Mouse (Mus musculus) embryonic facial prominence, embryonic 14.5 days (tissue): Measurements from ENCODE around the gene Oat. TPM values are rescaled to one million over a fixed set of nuclear protein-coding genes. Genes with fewer than 3 reads are reported as not detected.

Source experiments
- ATAC-seq: fragments of 200-750 bp; cut with Nextera tagmentation; 2 replicates; pipeline ENCODE4 v1.8.0; 2017; ENCODE audit warnings: low read depth, moderate number of reproducible peaks, moderate TSS enrichment
- DNase-seq: peaks from one replicate; pipeline ENCODE4 v3.0.0-alpha.2; 2015; ENCODE audit warnings: low spot score
- H3K27ac ChIP-seq: fragments of 300-500 bp; sonication (generic); replicated peaks from 2 replicates; pipeline ENCODE4 v1.5.1; 2014; ENCODE audit warnings: low read depth, mild to moderate bottlenecking, low read length, moderate library complexity
- H3K27me3 ChIP-seq: fragments of 300-500 bp; sonication (generic); replicated peaks from 2 replicates; pipeline ENCODE4 v1.6.1; 2014; ENCODE audit warnings: low read length; ENCODE audit not compliant: control insufficient read depth, insufficient read depth
- H3K36me3 ChIP-seq: fragments of 300-500 bp; sonication (generic); 2 replicates; pipeline ENCODE4 v1.6.1; 2014; ENCODE audit warnings: low read length, mixed read lengths; ENCODE audit not compliant: control insufficient read depth, insufficient read depth
- H3K4me1 ChIP-seq: fragments of 300-500 bp; sonication (generic); 2 replicates; pipeline ENCODE4 v1.6.1; 2014; ENCODE audit warnings: antibody characterized with exemption, low read length; ENCODE audit not compliant: control insufficient read depth, insufficient read depth
- H3K4me2 ChIP-seq: fragments of 300-500 bp; sonication (generic); 2 replicates; pipeline ENCODE4 v1.6.1; 2014; ENCODE audit warnings: low read depth, mild to moderate bottlenecking, low read length, moderate library complexity, mixed read lengths
- H3K4me3 ChIP-seq: fragments of 300-500 bp; sonication (generic); 2 replicates; pipeline ENCODE4 v1.5.1; 2014; ENCODE audit warnings: low read depth, mild to moderate bottlenecking, low read length
- H3K9ac ChIP-seq: fragments of 300-500 bp; sonication (generic); 2 replicates; pipeline ENCODE4 v1.6.1; 2014; ENCODE audit warnings: low read depth, mild to moderate bottlenecking, low read length, moderate library complexity, mixed read lengths
- H3K9me3 ChIP-seq: fragments of 300-500 bp; sonication (generic); 2 replicates; pipeline ENCODE4 v1.6.1; 2016; ENCODE audit warnings: low read length; ENCODE audit not compliant: control insufficient read depth
- WGBS: fragments of 180-500 bp; shearing (Covaris S2); extraction: QIAGEN DNeasy Blood & Tissue Kit; methylation state at CpG from one replicate; pipeline ENCODE4 v1.1.7; 2014; 5-methylcytosine and 5-hydroxymethylcytosine counted together
- polyA plus RNA-seq: library from polyadenylated mRNA; unstranded; fragments of >200 nt; fragmentation: Nextera tagmentation; extraction: Ambion mirVana; gene quantifications from 2 replicates; pipeline ENCODE4 v1.2.1, GENCODE M21; 2014

Gene Oat
- polyA plus RNA-seq, 1 experiment from 2014 or later = 268 TPM

GRCm38 (mm10) chr7:132597251-132598041 lies 21.2 kb upstream of the Oat start:
- Histone ChIP-seq H3K9me3 (no peaks in the 10 kb centered on the region), H3K4me1 (peaks cover 13% of the 10 kb centered on the region), H3K9ac (peak overlapping the region; percentile 28), H3K27me3 (peaks cover 78% of the 10 kb centered on the region), H3K4me2 (peak overlapping the region; percentile 89), H3K27ac (no peak overlapping the region), H3K4me3 (peak overlapping the region; percentile 48), H3K36me3 (no peaks in the 10 kb centered on the region)
- ATAC-seq (peak; percentile 44; the same call in 1 of the 2 replicates), DNase-seq (peak; percentile 44)
- WGBS = under 1% methylated on average over 46 of the region's 60 CpGs

DNA sequence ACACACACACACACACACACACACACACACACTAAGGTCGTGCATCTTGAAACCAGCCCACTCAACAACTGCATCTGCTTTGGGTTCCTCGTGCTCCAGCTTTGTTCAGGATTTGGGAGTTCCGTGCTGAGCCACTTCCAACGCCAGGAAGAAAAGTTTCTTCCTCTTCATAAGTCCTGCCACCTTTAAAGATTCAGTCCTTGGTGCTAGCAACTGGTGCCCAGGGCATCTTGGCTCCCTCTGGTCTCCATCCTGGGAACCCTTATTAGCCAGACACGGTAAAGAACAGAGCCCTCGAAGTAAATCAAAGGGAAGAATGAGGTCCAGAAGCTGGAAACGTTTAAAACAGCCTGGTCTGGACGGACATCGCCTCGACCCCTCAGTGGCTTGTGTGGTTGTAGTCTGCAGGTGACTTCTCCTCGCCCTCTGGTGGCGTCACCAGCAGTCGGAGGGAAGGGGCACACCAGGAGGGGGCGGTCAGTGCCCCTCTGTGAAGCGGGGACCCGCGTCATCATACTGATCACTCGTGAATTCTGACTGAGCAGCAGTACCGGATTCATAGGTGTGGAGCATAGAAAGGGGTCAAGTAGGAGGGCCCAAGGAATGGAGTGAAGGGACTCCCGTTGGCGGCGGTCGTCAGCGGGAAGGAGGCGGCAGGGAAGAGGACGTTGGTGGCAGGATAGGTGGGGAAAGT lies 20.5 kb upstream of the Oat start:
- H3K27ac ChIP-seq = no peak overlapping the region
- H3K9ac ChIP-seq = 0 out of 2 replicates have a peak overlapping the region, but pooled peaks have one; percentile 28
- peaks cover 13% of the 10 kb centered on the region for H3K4me1 ChIP-seq
- no peaks in the 10 kb centered on the region for H3K36me3 ChIP-seq
- H3K9me3 ChIP-seq = no peaks in the 10 kb centered on the region
- ATAC-seq = no peak
- peaks cover 70% of the 10 kb centered on the region for H3K27me3 ChIP-seq
- 10% methylated on average over 26 of the region's 26 CpGs for WGBS
- H3K4me3 ChIP-seq = peak overlapping the region; percentile 48
- H3K4me2 ChIP-seq = peak overlapping the region; percentile 89
- no peak for DNase-seq

DNA sequence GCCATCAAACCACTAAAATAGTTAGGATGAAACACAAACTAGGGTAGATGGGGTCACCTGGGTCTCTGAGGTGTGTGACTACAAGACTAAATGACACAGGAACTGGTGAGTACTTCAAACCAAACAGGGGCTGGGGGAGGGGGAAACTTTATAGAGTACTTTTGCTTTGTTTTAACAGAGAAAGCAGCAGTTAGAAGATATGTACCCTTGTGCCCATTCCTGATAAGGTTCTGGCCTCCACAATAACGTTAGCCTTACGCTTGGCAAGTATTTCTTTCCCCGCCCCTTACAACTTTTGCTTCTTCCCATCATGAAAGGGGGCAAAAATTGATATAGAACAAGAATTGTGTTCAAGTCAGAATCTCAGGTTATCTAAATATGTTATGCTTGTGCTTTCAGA lies 19.6 kb upstream of the Oat start:
- ATAC-seq = no peak
- no peak for DNase-seq
- Histone ChIP-seq H3K4me1 (peaks cover 13% of the 10 kb centered on the region), H3K9me3 (no peaks in the 10 kb centered on the region), H3K27me3 (peaks cover 61% of the 10 kb centered on the region), H3K9ac (no peak overlapping the region), H3K4me3 (no peak overlapping the region), H3K36me3 (no peaks in the 10 kb centered on the region), H3K27ac (no peak overlapping the region), H3K4me2 (no peak overlapping the region)
- WGBS = 84% methylated on average over 3 of the region's 3 CpGs

DNA sequence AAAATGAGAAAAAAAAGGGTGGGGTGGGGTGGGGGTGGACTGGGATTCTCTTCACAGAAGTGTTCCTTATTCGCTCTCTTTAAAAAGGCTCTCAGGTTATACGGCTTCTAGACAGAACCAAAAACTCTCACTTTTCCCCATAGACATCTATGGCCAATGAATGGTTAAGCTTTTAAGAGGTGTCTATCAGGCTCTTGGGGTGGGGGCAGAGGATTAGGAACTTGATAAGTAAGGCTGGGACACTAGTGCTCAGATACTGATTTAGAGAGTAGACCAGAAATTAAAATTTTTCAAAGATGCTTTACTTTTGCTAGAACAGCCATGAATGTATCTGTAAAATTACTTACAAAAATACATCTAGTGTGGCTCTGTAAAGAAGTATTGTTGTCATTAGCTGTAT lies 18.1 kb upstream of the Oat start:
- H3K27me3 ChIP-seq = peaks cover 46% of the 10 kb centered on the region
- peaks cover 6% of the 10 kb centered on the region for H3K4me1 ChIP-seq
- no peak overlapping the region for H3K27ac ChIP-seq
- 92% methylated on average over 2 of the region's 2 CpGs for WGBS
- DNase-seq (no peak), ATAC-seq (no peak)
- H3K4me2 ChIP-seq = no peak overlapping the region
- H3K36me3 ChIP-seq = no peaks in the 10 kb centered on the region
- no peak overlapping the region for H3K4me3 ChIP-seq
- H3K9ac ChIP-seq = no peak overlapping the region
- no peaks in the 10 kb centered on the region for H3K9me3 ChIP-seq

DNA sequence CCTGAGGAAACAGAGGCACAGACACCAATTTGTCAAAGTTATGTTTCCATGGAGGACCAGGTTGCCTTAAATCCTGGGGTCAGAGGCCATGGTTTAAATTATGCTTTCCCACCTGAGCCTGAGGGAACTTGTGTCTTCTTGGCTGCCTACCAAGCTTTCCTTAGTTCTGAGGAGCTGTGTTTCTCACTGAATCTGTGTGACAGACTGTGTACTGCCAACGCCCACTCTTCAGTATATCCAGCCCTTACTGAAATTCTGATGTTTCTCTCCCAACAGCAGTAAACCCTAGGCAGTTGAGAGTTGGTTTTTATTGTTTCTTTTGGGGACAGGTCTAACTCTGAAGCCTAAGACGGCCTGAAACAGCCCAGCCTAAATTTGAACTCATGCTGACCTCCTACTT lies 17.6 kb upstream of the Oat start:
- no peak for ATAC-seq
- Histone ChIP-seq H3K27ac (no peak overlapping the region), H3K9ac (no peak overlapping the region), H3K4me2 (no peak overlapping the region), H3K36me3 (no peaks in the 10 kb centered on the region), H3K4me1 (peaks cover 6% of the 10 kb centered on the region), H3K4me3 (no peak overlapping the region), H3K9me3 (no peaks in the 10 kb centered on the region), H3K27me3 (peaks cover 41% of the 10 kb centered on the region)
- no peak for DNase-seq
- WGBS = 58% methylated on average over 2 of the region's 2 CpGs

DNA sequence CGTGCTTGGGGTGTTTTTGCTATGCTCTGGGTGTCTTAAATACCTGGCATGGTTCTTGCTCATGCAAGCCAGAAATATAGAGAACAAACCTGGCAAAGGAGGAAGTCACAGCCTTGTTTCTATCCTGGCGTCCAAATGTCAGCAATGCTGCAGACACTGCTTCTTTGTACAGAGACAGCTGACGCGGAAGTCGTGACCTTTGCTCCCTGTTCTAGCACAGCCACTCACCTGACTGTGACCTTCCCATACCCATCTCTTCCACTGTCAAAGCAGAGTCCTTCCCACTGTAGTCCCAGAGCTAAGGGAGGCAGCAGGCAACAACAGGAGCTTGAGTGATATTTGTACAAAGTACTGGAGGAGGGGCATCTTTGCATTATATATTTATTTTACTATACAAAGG lies 13.4 kb upstream of the Oat start:
- H3K4me3 ChIP-seq = no peak overlapping the region
- H3K9ac ChIP-seq = no peak overlapping the region
- no peaks in the 10 kb centered on the region for H3K9me3 ChIP-seq
- no peaks in the 10 kb centered on the region for H3K4me1 ChIP-seq
- H3K27me3 ChIP-seq = no peaks in the 10 kb centered on the region
- ATAC-seq (no peak), DNase-seq (no peak)
- H3K27ac ChIP-seq = no peak overlapping the region
- WGBS = 46% methylated on average over 5 of the region's 5 CpGs
- H3K36me3 ChIP-seq = no peaks in the 10 kb centered on the region
- H3K4me2 ChIP-seq = no peak overlapping the region

GRCm38 (mm10) chr7:132587167-132587566 lies 11.0 kb upstream of the Oat start:
- Histone ChIP-seq H3K9me3 (no peaks in the 10 kb centered on the region), H3K27me3 (no peaks in the 10 kb centered on the region), H3K4me2 (no peak overlapping the region), H3K27ac (no peak overlapping the region), H3K4me1 (no peaks in the 10 kb centered on the region), H3K4me3 (no peak overlapping the region), H3K9ac (no peak overlapping the region), H3K36me3 (no peaks in the 10 kb centered on the region)
- DNase-seq (no peak), ATAC-seq (no peak)
- WGBS = 71% methylated on average over 5 of the region's 5 CpGs

GRCm38 (mm10) chr7:132585695-132586491 lies 9.7 kb upstream of the Oat start:
- H3K27ac ChIP-seq = no peak overlapping the region
- 70% methylated on average over 3 of the region's 3 CpGs for WGBS
- no peak overlapping the region for H3K9ac ChIP-seq
- no peaks in the 10 kb centered on the region for H3K4me1 ChIP-seq
- DNase-seq = no peak
- H3K4me3 ChIP-seq = no peak overlapping the region
- ATAC-seq = no peak
- no peaks in the 10 kb centered on the region for H3K9me3 ChIP-seq
- no peaks in the 10 kb centered on the region for H3K36me3 ChIP-seq
- H3K27me3 ChIP-seq = no peaks in the 10 kb centered on the region
- no peak overlapping the region for H3K4me2 ChIP-seq
